Mouse (Mus musculus) heart, postnatal 0 days (tissue): ENCODE measurements around the gene Eef1a1.

ENCODE experiments used
- CTCF ChIP-seq: IDR thresholded peaks from 2 replicates; pipeline ENCODE4 v1.5.1; 2016; ENCODE audit warnings: antibody characterized with exemption, control low read depth, low read depth
- EP300 ChIP-seq: IDR thresholded peaks from 2 replicates; pipeline ENCODE4 v1.6.1; 2016; ENCODE audit warnings: antibody characterized with exemption, low read depth

- TF ChIP-seq CTCF, result no peak
- no peak for TF ChIP-seq EP300
These were observed 37.6 kb downstream of the Eef1a1 start for GRCm38 (mm10) chr9:78451382-78451781.
